Mouse (Mus musculus) neural tube, embryonic 12.5 days (tissue): ENCODE measurements at regions not wholly inside any gene's neighbourhood (a gene's known extent, or its start where the extent isn't known, plus 50 kb on each side); places are given as distances from the start of the nearest gene placed in this dataset.
"Not testable (repeated sequence)": the region's sequence is repeated elsewhere in the genome, so short reads cannot be mapped to it uniquely, and the experiment has no call there.

ENCODE experiments used
- ATAC-seq: fragments of 200-750 bp; cut with Nextera tagmentation; 2 replicates; pipeline ENCODE4 v1.8.0; 2017; ENCODE audit warnings: low read depth, mild to moderate bottlenecking, moderate TSS enrichment, moderate library complexity; ENCODE audit not compliant: low FRiP score
- H3K27ac ChIP-seq: fragments of 300-500 bp; sonication (generic); 2 replicates; pipeline ENCODE4 v1.5.1; 2016
- H3K27me3 ChIP-seq: fragments of 300-500 bp; sonication (generic); replicated peaks from 2 replicates; pipeline ENCODE4 v1.6.1; 2016; ENCODE audit warnings: mild to moderate bottlenecking
- H3K36me3 ChIP-seq: fragments of 300-500 bp; sonication (generic); 2 replicates; pipeline ENCODE4 v1.6.1; 2016; ENCODE audit warnings: mild to moderate bottlenecking
- H3K4me1 ChIP-seq: fragments of 300-500 bp; sonication (generic); 2 replicates; pipeline ENCODE4 v1.6.1; 2016
- H3K4me2 ChIP-seq: fragments of 300-500 bp; sonication (generic); replicated peaks from 2 replicates; pipeline ENCODE4 v1.6.1; 2016; ENCODE audit warnings: mild to moderate bottlenecking
- H3K4me3 ChIP-seq: fragments of 300-500 bp; sonication (generic); 2 replicates; pipeline ENCODE4 v1.5.1; 2016
- H3K9ac ChIP-seq: fragments of 300-500 bp; sonication (generic); 2 replicates; pipeline ENCODE4 v1.6.1; 2016; ENCODE audit warnings: mild to moderate bottlenecking
- H3K9me3 ChIP-seq: fragments of 300-500 bp; sonication (generic); 2 replicates; pipeline ENCODE4 v1.6.1; 2016; ENCODE audit warnings: mild to moderate bottlenecking
- WGBS: fragments of 180-500 bp; shearing (Covaris S2); methylation state at CpG from one replicate; pipeline ENCODE4 v1.1.7; 2016; 5-methylcytosine and 5-hydroxymethylcytosine counted together

- no peaks in the 10 kb centered on the region for H3K36me3 ChIP-seq
- no peaks in the 10 kb centered on the region for H3K27me3 ChIP-seq
- no peaks in the 10 kb centered on the region for H3K9me3 ChIP-seq
- H3K4me3 ChIP-seq = no peak overlapping the region
- H3K4me2 ChIP-seq = no peak overlapping the region
- H3K27ac ChIP-seq = no peak overlapping the region
- no peaks in the 10 kb centered on the region for H3K4me1 ChIP-seq
- ATAC-seq = no peak; the same call in 1 of the 2 replicates
- H3K9ac ChIP-seq = no peak overlapping the region
- WGBS = 74% methylated on average over 1 of the region's 1 CpGs
Measured at GRCm38 (mm10) chr14:15881284-15881683, 367.8 kb upstream of the Ngly1 start.

DNA sequence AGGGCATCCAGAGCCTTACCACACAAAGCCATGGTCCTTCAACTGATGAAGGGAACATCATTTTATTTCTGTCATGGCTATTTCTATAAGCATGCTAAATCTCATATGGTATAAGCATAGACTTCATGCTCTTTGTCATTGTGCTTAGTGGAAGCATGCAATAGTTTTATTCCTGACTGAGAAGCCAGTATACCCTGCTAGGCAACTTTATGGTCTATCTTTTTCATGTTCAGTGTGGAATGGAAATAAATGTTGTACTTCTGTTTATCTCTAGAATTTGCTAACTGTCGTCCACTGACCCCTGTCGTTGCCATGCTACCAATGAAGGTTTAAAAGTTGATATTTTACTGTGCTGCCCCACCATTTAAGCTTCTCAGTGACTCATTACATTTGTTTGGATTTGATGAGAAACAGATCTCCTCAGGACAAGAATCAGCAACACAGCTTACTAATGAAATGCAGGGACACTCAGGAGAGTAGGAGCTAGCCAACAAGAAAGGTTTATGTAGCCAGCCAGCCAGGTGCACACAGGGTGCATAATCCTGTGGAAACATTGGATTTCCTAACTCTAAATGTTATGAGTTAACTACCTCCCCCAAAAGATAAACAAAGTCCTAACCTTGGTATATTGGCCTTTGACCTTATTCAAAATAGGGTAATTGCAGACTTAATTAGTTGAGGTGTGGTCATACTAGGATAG lies 364.3 kb upstream of the Ngly1 start:
- no peak overlapping the region for H3K27ac ChIP-seq
- H3K9me3 ChIP-seq = no peaks in the 10 kb centered on the region
- H3K27me3 ChIP-seq = no peaks in the 10 kb centered on the region
- H3K4me2 ChIP-seq = no peak overlapping the region
- H3K9ac ChIP-seq = no peak overlapping the region
- no peaks in the 10 kb centered on the region for H3K36me3 ChIP-seq
- no peak overlapping the region for H3K4me3 ChIP-seq
- no peak for ATAC-seq
- 81% methylated on average over 2 of the region's 2 CpGs for WGBS
- no peaks in the 10 kb centered on the region for H3K4me1 ChIP-seq

DNA sequence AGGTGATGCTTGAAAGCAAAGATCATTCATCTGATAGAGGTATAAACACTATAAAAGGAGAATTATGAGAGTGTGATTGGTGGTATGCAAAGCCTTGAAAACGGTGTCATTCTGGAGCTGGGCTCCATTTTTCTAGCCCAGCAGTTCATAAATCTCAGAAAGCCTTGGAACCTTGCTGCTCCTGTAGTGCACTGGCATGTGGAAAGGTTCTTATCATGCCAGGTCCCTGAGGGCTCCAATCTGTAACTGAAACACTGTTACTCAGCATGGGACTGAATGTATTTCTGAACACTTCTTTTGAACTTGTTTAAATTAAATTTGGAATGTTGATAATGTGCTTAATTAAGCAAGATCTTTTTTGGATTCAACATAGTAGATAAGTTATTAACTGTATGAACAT lies 352.0 kb upstream of the Ngly1 start:
- Histone ChIP-seq H3K9me3 (no peaks in the 10 kb centered on the region), H3K9ac (no peak overlapping the region), H3K4me1 (no peaks in the 10 kb centered on the region), H3K4me3 (no peak overlapping the region), H3K27me3 (no peaks in the 10 kb centered on the region), H3K4me2 (no peak overlapping the region), H3K27ac (no peak overlapping the region), H3K36me3 (no peaks in the 10 kb centered on the region)
- ATAC-seq = no peak
- 76% methylated on average over 1 of the region's 1 CpGs for WGBS

GRCm38 (mm10) chr14:15906429-15906828 lies 342.7 kb upstream of the Ngly1 start:
- not testable (repeated sequence) for H3K36me3 ChIP-seq, H3K4me2 ChIP-seq, H3K4me1 ChIP-seq, H3K9ac ChIP-seq, H3K27me3 ChIP-seq, H3K27ac ChIP-seq, H3K4me3 ChIP-seq, H3K9me3 ChIP-seq, ATAC-seq
- 87% methylated on average over 11 of the region's 11 CpGs for WGBS

GRCm38 (mm10) chr14:15913206-15913605 lies 335.9 kb upstream of the Ngly1 start:
- H3K36me3 ChIP-seq, H3K9ac ChIP-seq, H3K27me3 ChIP-seq, H3K9me3 ChIP-seq, H3K4me3 ChIP-seq, H3K4me2 ChIP-seq, ATAC-seq, H3K27ac ChIP-seq, H3K4me1 ChIP-seq: not testable (repeated sequence)
- 66% methylated on average over 4 of the region's 4 CpGs for WGBS

GRCm38 (mm10) chr14:15914176-15914575 lies 334.9 kb upstream of the Ngly1 start:
- 89% methylated on average over 3 of the region's 3 CpGs for WGBS

DNA sequence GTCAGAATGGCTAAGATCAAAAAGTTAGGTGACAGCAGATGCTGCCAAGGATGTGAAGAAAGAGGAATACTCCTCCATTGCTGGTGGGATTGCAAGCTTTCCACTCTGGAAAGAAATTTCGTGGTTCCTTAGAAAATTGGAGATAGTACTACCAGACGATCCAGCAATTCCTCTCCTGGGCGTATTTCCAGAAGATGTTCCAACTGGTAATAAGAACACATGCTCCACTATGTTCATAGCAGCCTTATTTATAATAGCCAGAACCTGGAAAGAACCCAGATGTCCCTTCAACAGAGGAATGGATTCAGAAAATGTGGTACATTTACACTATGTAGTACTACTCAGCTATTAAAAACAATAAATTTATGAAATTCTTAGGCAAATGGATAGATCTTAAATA lies 324.4 kb upstream of the Ngly1 start:
- ATAC-seq = not testable (repeated sequence)
- 82% methylated on average over 3 of the region's 3 CpGs for WGBS

More at GRCm38 (mm10) chr14:15914176-15914575, 334.9 kb upstream of the Ngly1 start:
- ATAC-seq = no peak
- H3K9me3 ChIP-seq = no peaks in the 10 kb centered on the region
- no peak overlapping the region for H3K9ac ChIP-seq
- H3K27me3 ChIP-seq = no peaks in the 10 kb centered on the region
- H3K4me2 ChIP-seq = no peak overlapping the region
- no peak overlapping the region for H3K4me3 ChIP-seq
- H3K36me3 ChIP-seq = no peaks in the 10 kb centered on the region
- no peak overlapping the region for H3K27ac ChIP-seq
- H3K4me1 ChIP-seq = no peaks in the 10 kb centered on the region

GRCm38 (mm10) chr14:15934729-15935128 lies 314.4 kb upstream of the Ngly1 start:
- no peak for ATAC-seq
- H3K9me3 ChIP-seq = no peaks in the 10 kb centered on the region
- H3K36me3 ChIP-seq = no peaks in the 10 kb centered on the region
- H3K4me1 ChIP-seq = no peaks in the 10 kb centered on the region
- no peak overlapping the region for H3K27ac ChIP-seq
- no peaks in the 10 kb centered on the region for H3K27me3 ChIP-seq
- H3K4me2 ChIP-seq = no peak overlapping the region
- H3K4me3 ChIP-seq = no peak overlapping the region
- no peak overlapping the region for H3K9ac ChIP-seq

More for the DNA sequence above, 324.4 kb upstream of the Ngly1 start:
- not testable (repeated sequence) for H3K4me2 ChIP-seq, H3K9ac ChIP-seq, H3K27ac ChIP-seq, H3K4me3 ChIP-seq, H3K4me1 ChIP-seq, H3K27me3 ChIP-seq, H3K9me3 ChIP-seq, H3K36me3 ChIP-seq

DNA sequence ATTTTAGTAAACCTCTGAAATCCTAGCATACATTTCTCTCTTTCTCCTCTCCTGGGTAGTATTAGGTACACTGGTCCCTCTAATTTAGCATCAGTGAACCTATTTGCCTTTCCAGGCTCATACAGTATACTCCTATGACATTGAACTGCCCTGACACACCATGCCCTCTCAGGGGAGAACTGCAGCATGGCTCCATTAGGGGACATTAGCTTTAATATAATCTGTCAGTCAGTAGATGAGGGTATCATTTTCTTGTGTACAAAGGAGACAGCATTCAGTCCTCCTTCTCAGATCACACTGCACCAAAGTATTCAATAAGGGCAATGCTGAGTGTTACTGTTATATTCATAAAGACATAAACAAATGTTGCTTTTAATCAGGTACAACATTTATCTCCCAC lies 278.8 kb upstream of the Ngly1 start:
- no peaks in the 10 kb centered on the region for H3K27me3 ChIP-seq
- H3K36me3 ChIP-seq = no peaks in the 10 kb centered on the region
- no peak overlapping the region for H3K27ac ChIP-seq
- H3K9ac ChIP-seq = no peak overlapping the region
- ATAC-seq = peak; percentile 23; the same call in 1 of the 2 replicates
- no peaks in the 10 kb centered on the region for H3K9me3 ChIP-seq
- H3K4me2 ChIP-seq = no peak overlapping the region
- H3K4me3 ChIP-seq = no peak overlapping the region
- H3K4me1 ChIP-seq = no peaks in the 10 kb centered on the region; the same call in 1 of the 2 replicates

DNA sequence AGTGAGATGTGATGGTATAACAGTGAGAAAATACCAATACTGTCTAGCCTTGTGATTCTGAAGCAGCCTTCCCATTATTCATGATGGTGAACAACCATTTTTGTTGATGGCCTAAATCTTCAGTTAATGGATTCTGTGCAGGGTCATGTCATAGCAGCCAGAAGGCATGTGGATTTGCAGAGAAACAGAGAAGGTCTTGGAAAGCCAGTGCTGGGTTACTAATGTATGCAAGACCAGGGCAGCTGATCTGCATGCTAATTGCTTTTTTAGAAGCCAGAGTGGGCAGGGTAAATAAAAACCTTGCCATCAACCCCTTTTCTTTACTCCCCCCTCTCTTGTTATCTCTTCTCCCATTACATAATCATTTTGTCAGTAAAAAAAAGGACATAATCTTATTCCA lies 278.3 kb upstream of the Ngly1 start:
- no peaks in the 10 kb centered on the region; the same call in 1 of the 2 replicates for H3K4me1 ChIP-seq

GRCm38 (mm10) chr14:15971306-15971705 lies 277.8 kb upstream of the Ngly1 start:
- no peak overlapping the region for H3K4me3 ChIP-seq
- no peak overlapping the region for H3K9ac ChIP-seq
- no peaks in the 10 kb centered on the region for H3K36me3 ChIP-seq
- H3K27ac ChIP-seq = no peak overlapping the region
- no peak for ATAC-seq
- H3K9me3 ChIP-seq = no peaks in the 10 kb centered on the region
- H3K27me3 ChIP-seq = no peaks in the 10 kb centered on the region
- no peak overlapping the region for H3K4me2 ChIP-seq
- no peaks in the 10 kb centered on the region; the same call in 1 of the 2 replicates for H3K4me1 ChIP-seq

More for the DNA sequence above, 278.3 kb upstream of the Ngly1 start:
- Histone ChIP-seq H3K36me3 (no peaks in the 10 kb centered on the region), H3K9ac (no peak overlapping the region), H3K4me3 (no peak overlapping the region), H3K27me3 (no peaks in the 10 kb centered on the region), H3K4me2 (no peak overlapping the region), H3K9me3 (no peaks in the 10 kb centered on the region), H3K27ac (no peak overlapping the region)
- ATAC-seq = peak; percentile 78

DNA sequence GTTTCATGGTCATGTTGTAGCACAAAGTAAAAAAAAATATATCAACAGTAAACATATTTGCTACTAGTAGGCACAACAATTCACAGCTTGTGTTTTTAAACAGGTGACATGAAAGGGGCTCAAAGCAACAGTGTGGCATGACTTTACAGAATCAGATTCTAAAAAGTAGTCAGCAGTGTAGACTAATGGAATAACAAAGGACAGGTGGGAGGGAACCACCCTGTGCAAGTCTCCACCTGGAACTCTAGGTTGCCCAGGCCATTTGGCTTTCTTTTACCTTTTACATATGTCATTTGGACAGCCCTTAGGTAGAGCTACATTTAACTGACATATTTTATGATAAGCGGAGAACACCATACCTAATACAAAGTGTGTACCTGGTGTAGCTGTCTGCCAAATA lies 271.7 kb upstream of the Ngly1 start:
- H3K27ac ChIP-seq = no peak overlapping the region
- H3K9me3 ChIP-seq = no peaks in the 10 kb centered on the region
- H3K4me3 ChIP-seq = no peak overlapping the region
- H3K4me2 ChIP-seq = no peak overlapping the region
- no peak for ATAC-seq
- WGBS = 98% methylated on average over 1 of the region's 1 CpGs
- no peaks in the 10 kb centered on the region for H3K36me3 ChIP-seq
- peaks cover 4% of the 10 kb centered on the region; the same call in 1 of the 2 replicates for H3K4me1 ChIP-seq
- H3K9ac ChIP-seq = no peak overlapping the region
- H3K27me3 ChIP-seq = no peaks in the 10 kb centered on the region

DNA sequence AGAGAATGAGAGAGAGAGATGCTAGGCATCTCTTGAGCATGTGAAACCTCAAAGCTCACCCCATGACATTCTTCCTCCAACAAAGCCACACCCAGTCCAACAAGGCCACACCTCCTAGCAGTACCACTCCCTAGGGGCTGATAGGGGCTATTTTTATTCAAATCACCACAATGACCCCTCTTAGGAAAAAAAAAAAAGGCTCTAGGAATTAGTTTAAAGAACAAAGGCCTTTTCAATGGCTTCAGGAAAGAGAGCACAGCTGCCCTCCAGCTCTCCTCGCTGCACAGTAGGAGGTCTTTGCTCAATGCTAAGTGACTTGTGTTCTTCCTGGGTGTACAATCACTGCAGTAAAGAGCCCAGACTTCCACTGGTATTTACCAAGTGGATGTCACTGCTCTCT lies 270.8 kb upstream of the Ngly1 start:
- Histone ChIP-seq H3K4me1 (peaks cover 4% of the 10 kb centered on the region; the same call in 1 of the 2 replicates), H3K36me3 (no peaks in the 10 kb centered on the region), H3K4me2 (no peak overlapping the region), H3K4me3 (no peak overlapping the region), H3K9me3 (no peaks in the 10 kb centered on the region), H3K9ac (no peak overlapping the region), H3K27ac (no peak overlapping the region), H3K27me3 (no peaks in the 10 kb centered on the region)
- WGBS = 11% methylated on average over 1 of the region's 1 CpGs
- peak; percentile 94 for ATAC-seq
